Mouse (Mus musculus): ENCODE measurements around the gene Gpr18.
"Not testable (repeated sequence)": the region's sequence is repeated elsewhere in the genome, so short reads cannot be mapped to it uniquely, and the experiment has no call there.

GRCm38 (mm10) chr14:121876190-121876589 lies 39.4 kb downstream of the Gpr18 start:
- not testable (repeated sequence) for TF ChIP-seq HCFC1 (IDR thresholded peaks at IDR 0.05; ENCODE audit: low read depth, low read length); POLR2A (IDR thresholded peaks at IDR 0.05; ENCODE audit: low read depth, low read length); TCF12 (IDR thresholded peaks at IDR 0.05; ENCODE audit: low read depth, low read length); KAT2A (IDR thresholded peaks at IDR 0.05; ENCODE audit: insufficient replicate concordance, low read length); MAZ (IDR thresholded peaks at IDR 0.05; ENCODE audit: low read depth, low read length); CHD2 (IDR thresholded peaks at IDR 0.05; ENCODE audit: low read length)
- peak in 1 of 2 experiments; percentile 48; a peak in 2 of 4 replicates for TF ChIP-seq CTCF (conservative IDR thresholded peaks at IDR 0.05 in 1 of 2, IDR thresholded peaks at IDR 0.05 in 1 of 2; ENCODE audit: low read depth in 2 of 2, low read length in 2 of 2)
